In genomic region chr5:118331286-118331607, GRCm38 (mm10) we compare ENCODE assay signal across 7 mouse cellular contexts.
A peak's percentile ranks its signal among the peaks of the same experiment; 100 is the strongest.
DNase-seq lines count a peak whose midpoint lies in the region; ATAC-seq and TF ChIP-seq lines count a peak whose summit lies in the region.

No protein-coding gene starts in this region.

- no peak for DNase-seq in lung, postnatal 10 days
- no peak for DNase-seq in intestine, embryonic 14.5 days (ENCODE audit: low spot score)
- DNase-seq in embryo, embryonic 9.5 days (ENCODE audit: extremely low spot score): no peak

- peak overlapping the region; percentile 82 for H3K4me2 ChIP-seq in lung, embryonic 15.5 days
- H3K4me2 ChIP-seq in embryonic facial prominence, embryonic 15.5 days (replicated peaks): peak overlapping the region; percentile 87
- H3K4me2 ChIP-seq in intestine, embryonic 14.5 days (ENCODE audit: low read length): peak overlapping the region; percentile 86
- peak overlapping the region; percentile 90 for H3K4me2 ChIP-seq in myocyte (ENCODE audit: low read depth)

- TF ChIP-seq POLR2A in myocyte (IDR thresholded peaks at IDR 0.05; ENCODE audit: insufficient read length, low read depth): no peak

- peaks cover 12% of the 10 kb centered on the region; the same call in 1 of the 2 replicates for H3K27me3 ChIP-seq in lung, embryonic 15.5 days
- no peaks in the 10 kb centered on the region for H3K27me3 ChIP-seq in embryonic facial prominence, embryonic 15.5 days
- H3K27me3 ChIP-seq in intestine, embryonic 14.5 days (replicated peaks; ENCODE audit: control insufficient read depth, insufficient read depth, low read length): 0 out of 2 replicates have a peak, but pooled peaks cover 4% of the 10 kb centered on the region
- H3K27me3 ChIP-seq in myocyte (ENCODE audit: control insufficient read depth, insufficient read depth, insufficient read length): no peaks in the 10 kb centered on the region

- H3K4me1 ChIP-seq in lung, embryonic 15.5 days: peaks cover 27% of the 10 kb centered on the region
- H3K4me1 ChIP-seq in embryonic facial prominence, embryonic 15.5 days: peaks cover 32% of the 10 kb centered on the region
- peaks cover 32% of the 10 kb centered on the region for H3K4me1 ChIP-seq in intestine, embryonic 14.5 days (replicated peaks; ENCODE audit: control insufficient read depth, insufficient read depth, low read length)

- H3ac ChIP-seq in myocyte (ENCODE audit: control insufficient read depth, insufficient read length): no peak overlapping the region

- WGBS in lung, embryonic 15.5 days: 19% methylated on average over 14 of the region's 14 CpGs
- WGBS in embryonic facial prominence, embryonic 15.5 days: 13% methylated on average over 14 of the region's 14 CpGs
- 18% methylated on average over 14 of the region's 14 CpGs for WGBS in intestine, embryonic 14.5 days

- H3K9ac ChIP-seq in lung, embryonic 15.5 days: no peak overlapping the region
- H3K9ac ChIP-seq in embryonic facial prominence, embryonic 15.5 days: no peak overlapping the region
- peak overlapping the region; percentile 11; the same call in 1 of the 2 replicates for H3K9ac ChIP-seq in intestine, embryonic 14.5 days (ENCODE audit: low read length)

- H3K79me2 ChIP-seq in myocyte (ENCODE audit: control insufficient read depth, insufficient read depth): no peaks in the 10 kb centered on the region

- H3K36me3 ChIP-seq in lung, embryonic 15.5 days: no peaks in the 10 kb centered on the region
- no peaks in the 10 kb centered on the region for H3K36me3 ChIP-seq in embryonic facial prominence, embryonic 15.5 days
- H3K36me3 ChIP-seq in intestine, embryonic 14.5 days (ENCODE audit: control insufficient read depth, insufficient read depth, low read length): no peaks in the 10 kb centered on the region
- no peaks in the 10 kb centered on the region for H3K36me3 ChIP-seq in myocyte (ENCODE audit: control insufficient read depth, insufficient read depth)

- peak overlapping the region; percentile 43; the same call in 1 of the 2 replicates for H3K4me3 ChIP-seq in lung, embryonic 15.5 days
- H3K4me3 ChIP-seq in embryonic facial prominence, embryonic 15.5 days (replicated peaks): peak overlapping the region; percentile 45
- H3K4me3 ChIP-seq in intestine, embryonic 14.5 days (ENCODE audit: low read depth, low read length): peak overlapping the region; percentile 40
- H3K4me3 ChIP-seq in myocyte: peak overlapping the region; percentile 13

- no peaks in the 10 kb centered on the region for H3K9me3 ChIP-seq in lung, embryonic 15.5 days
- H3K9me3 ChIP-seq in embryonic facial prominence, embryonic 15.5 days (replicated peaks): no peaks in the 10 kb centered on the region
- H3K9me3 ChIP-seq in intestine, embryonic 14.5 days (ENCODE audit: control insufficient read depth, low read length): no peaks in the 10 kb centered on the region

- 0 out of 2 replicates have a peak overlapping the region, but pooled peaks have one; percentile 84 for H3K27ac ChIP-seq in lung, embryonic 15.5 days
- H3K27ac ChIP-seq in embryonic facial prominence, embryonic 15.5 days (replicated peaks): peak overlapping the region; percentile 84; the same call in 1 of the 2 replicates
- no peak overlapping the region for H3K27ac ChIP-seq in intestine, embryonic 14.5 days (ENCODE audit: low read depth)

- ATAC-seq in lung, embryonic 15.5 days (ENCODE audit: borderline replicate concordance, extremely low read depth, low FRiP score, low TSS enrichment): no peak; the same call in 1 of the 2 replicates
- no peak for ATAC-seq in embryonic facial prominence, embryonic 15.5 days (ENCODE audit: insufficient number of reproducible peaks, low FRiP score, low TSS enrichment, low read depth)
- ATAC-seq in intestine, embryonic 14.5 days (replicated peaks; ENCODE audit: low FRiP score, low TSS enrichment, low read depth): no peak
- ATAC-seq in erythroid progenitor cell, adult 5-6 weeks (replicated peaks; ENCODE audit: low FRiP score, poor library complexity, severe bottlenecking): no peak

TF ChIP-seq in myocyte, 11 proteins besides CTCF, POLR2A, EP300 and RAD21:
- TF ChIP-seq POLR2AphosphoS2 (IDR thresholded peaks at IDR 0.05; ENCODE audit: insufficient read length, low read depth) (no peak), E2F4 (IDR thresholded peaks at IDR 0.05; ENCODE audit: insufficient read depth) (no peak), TCF12 (IDR thresholded peaks at IDR 0.05; ENCODE audit: insufficient read depth, poor library complexity, severe bottlenecking) (no peak)
TF ChIP-seq in myocyte: peak in this region for 0.
